Mouse (Mus musculus): ENCODE results near the gene Tbc1d8. TPM values are rescaled to one million over a fixed set of nuclear protein-coding genes. Genes with fewer than 3 reads are reported as not detected.

Tbc1d8 gene
- polyA plus RNA-seq, 1 experiment, result not detected

- no peak overlapping the region for H3K4me3 ChIP-seq (ENCODE audit: insufficient read depth, low read depth, low read length)
- H3K27ac ChIP-seq (ENCODE audit: insufficient read depth, low read depth, low read length), result no peak overlapping the region
- WGBS, result 76% methylated on average over 10 of the region's 10 CpGs
- H3K4me1 ChIP-seq (ENCODE audit: control insufficient read depth, insufficient read depth, low read length), result peaks cover 4% of the 10 kb centered on the region; the same call in 1 of the 2 replicates
- TF ChIP-seq POLR2A (IDR thresholded peaks at IDR 0.05; ENCODE audit: insufficient read depth, low read depth, low read length) (no peak), CTCF (IDR thresholded peaks at IDR 0.05; ENCODE audit: insufficient read depth, low read depth, low read length) (no peak)
Measured at GRCm38 (mm10) chr1:39338831-39339230, 139.7 kb downstream of the Tbc1d8 start.

- Histone ChIP-seq H3K4me1 (ENCODE audit: control insufficient read depth, insufficient read depth, low read length) (peaks cover 4% of the 10 kb centered on the region; the same call in 1 of the 2 replicates), H3K4me3 (ENCODE audit: insufficient read depth, low read depth, low read length) (no peak overlapping the region), H3K27ac (ENCODE audit: insufficient read depth, low read depth, low read length) (no peak overlapping the region)
- TF ChIP-seq CTCF (IDR thresholded peaks at IDR 0.05; ENCODE audit: insufficient read depth, low read depth, low read length), result no peak
- no peak for TF ChIP-seq POLR2A (IDR thresholded peaks at IDR 0.05; ENCODE audit: insufficient read depth, low read depth, low read length)
- 90% methylated on average over 8 of the region's 8 CpGs for WGBS
Measured at GRCm38 (mm10) chr1:39336788-39337187, 141.8 kb downstream of the Tbc1d8 start.

GRCm38 (mm10) chr1:39335561-39336196, 142.9 kb downstream of the Tbc1d8 start:
- no peak overlapping the region for H3K27ac ChIP-seq (ENCODE audit: insufficient read depth, low read depth, low read length)
- H3K4me1 ChIP-seq (ENCODE audit: control insufficient read depth, insufficient read depth, low read length), result peaks cover 4% of the 10 kb centered on the region; the same call in 1 of the 2 replicates
- no peak for TF ChIP-seq CTCF (IDR thresholded peaks at IDR 0.05; ENCODE audit: insufficient read depth, low read depth, low read length)
- TF ChIP-seq POLR2A (IDR thresholded peaks at IDR 0.05; ENCODE audit: insufficient read depth, low read depth, low read length), result no peak
- no peak overlapping the region for H3K4me3 ChIP-seq (ENCODE audit: insufficient read depth, low read depth, low read length)
- WGBS, result 56% methylated on average over 15 of the region's 15 CpGs

GRCm38 (mm10) chr1:39332456-39332855, 146.1 kb downstream of the Tbc1d8 start:
- TF ChIP-seq CTCF (IDR thresholded peaks at IDR 0.05; ENCODE audit: insufficient read depth, low read depth, low read length) (no peak), POLR2A (IDR thresholded peaks at IDR 0.05; ENCODE audit: insufficient read depth, low read depth, low read length) (no peak)
- 88% methylated on average over 4 of the region's 4 CpGs for WGBS
- H3K4me1 ChIP-seq (ENCODE audit: control insufficient read depth, insufficient read depth, low read length), result peaks cover 8% of the 10 kb centered on the region
- no peak overlapping the region for H3K27ac ChIP-seq (ENCODE audit: insufficient read depth, low read depth, low read length)
- no peak overlapping the region for H3K4me3 ChIP-seq (ENCODE audit: insufficient read depth, low read depth, low read length)

GRCm38 (mm10) chr1:39330857-39331594, 147.5 kb downstream of the Tbc1d8 start:
- H3K4me1 ChIP-seq (ENCODE audit: control insufficient read depth, insufficient read depth, low read length), result peaks cover 8% of the 10 kb centered on the region
- H3K27ac ChIP-seq (ENCODE audit: insufficient read depth, low read depth, low read length), result no peak overlapping the region
- 84% methylated on average over 7 of the region's 7 CpGs for WGBS
- H3K4me3 ChIP-seq (ENCODE audit: insufficient read depth, low read depth, low read length), result no peak overlapping the region
- no peak for TF ChIP-seq POLR2A (IDR thresholded peaks at IDR 0.05; ENCODE audit: insufficient read depth, low read depth, low read length)
- TF ChIP-seq CTCF (IDR thresholded peaks at IDR 0.05; ENCODE audit: insufficient read depth, low read depth, low read length), result no peak

- Histone ChIP-seq H3K27ac (ENCODE audit: insufficient read depth, low read depth, low read length) (no peak overlapping the region), H3K4me1 (ENCODE audit: control insufficient read depth, insufficient read depth, low read length) (peaks cover 3% of the 10 kb centered on the region), H3K4me3 (ENCODE audit: insufficient read depth, low read depth, low read length) (no peak overlapping the region)
- 51% methylated on average over 7 of the region's 7 CpGs for WGBS
- TF ChIP-seq POLR2A (IDR thresholded peaks at IDR 0.05; ENCODE audit: insufficient read depth, low read depth, low read length) (no peak), CTCF (IDR thresholded peaks at IDR 0.05; ENCODE audit: insufficient read depth, low read depth, low read length) (no peak)
Measured at GRCm38 (mm10) chr1:39327546-39327945, 151.0 kb downstream of the Tbc1d8 start.

- Histone ChIP-seq H3K4me3 (ENCODE audit: insufficient read depth, low read depth, low read length) (no peak overlapping the region), H3K27ac (ENCODE audit: insufficient read depth, low read depth, low read length) (no peak overlapping the region), H3K4me1 (ENCODE audit: control insufficient read depth, insufficient read depth, low read length) (peaks cover 3% of the 10 kb centered on the region)
- TF ChIP-seq POLR2A (IDR thresholded peaks at IDR 0.05; ENCODE audit: insufficient read depth, low read depth, low read length) (no peak), CTCF (IDR thresholded peaks at IDR 0.05; ENCODE audit: insufficient read depth, low read depth, low read length) (no peak)
- WGBS, result 90% methylated on average over 6 of the region's 6 CpGs
Measured at GRCm38 (mm10) chr1:39325228-39325627, 153.3 kb downstream of the Tbc1d8 start.

GRCm38 (mm10) chr1:39321954-39322353, 156.6 kb downstream of the Tbc1d8 start:
- 76% methylated on average over 6 of the region's 6 CpGs for WGBS
- TF ChIP-seq POLR2A (IDR thresholded peaks at IDR 0.05; ENCODE audit: insufficient read depth, low read depth, low read length) (no peak), CTCF (IDR thresholded peaks at IDR 0.05; ENCODE audit: insufficient read depth, low read depth, low read length) (no peak)
- no peak overlapping the region for H3K4me3 ChIP-seq (ENCODE audit: insufficient read depth, low read depth, low read length)
- H3K27ac ChIP-seq (ENCODE audit: insufficient read depth, low read depth, low read length), result no peak overlapping the region
- peaks cover 3% of the 10 kb centered on the region for H3K4me1 ChIP-seq (ENCODE audit: control insufficient read depth, insufficient read depth, low read length)

Other genes starting within 250 kb of the Tbc1d8 start
- gene Rpl31, start 110.9 kb downstream of the Tbc1d8 start, polyA plus RNA-seq (2012; ENCODE audit: insufficient read depth, insufficient read length, low replicate concordance, missing spikeins), result 807 TPM in 1 of 2 replicates, not detected in the other
- not detected in 2 replicates for gene Cnot11, start 56.2 kb upstream of the Tbc1d8 start, polyA plus RNA-seq (2012; ENCODE audit: insufficient read depth, insufficient read length, low replicate concordance, missing spikeins)
- gene Rnf149, start 98.7 kb upstream of the Tbc1d8 start, polyA plus RNA-seq (2012; ENCODE audit: insufficient read depth, insufficient read length, low replicate concordance, missing spikeins), result not detected in 2 replicates
- not detected in 2 replicates for gene Creg2, start 172.7 kb upstream of the Tbc1d8 start, polyA plus RNA-seq (2012; ENCODE audit: insufficient read depth, insufficient read length, low replicate concordance, missing spikeins)
- gene Rfx8, start 242.2 kb upstream of the Tbc1d8 start, polyA plus RNA-seq (2012; ENCODE audit: insufficient read depth, insufficient read length, low replicate concordance, missing spikeins), result not detected in 2 replicates